Mouse (Mus musculus): ENCODE results near the gene Rxfp4. TPM values are rescaled to one million over a fixed set of nuclear protein-coding genes. Genes with fewer than 3 reads are reported as not detected.

Gene Rxfp4
- polyA plus RNA-seq, 1 experiment from 2014 or later: not detected

- 72% methylated on average over 7 of the region's 7 CpGs for WGBS
- no peaks in the 10 kb centered on the region for H3K27me3 ChIP-seq (replicated peaks; ENCODE audit: control insufficient read depth, insufficient read depth, low read length)
- no peak overlapping the region for H3K4me3 ChIP-seq (ENCODE audit: low read depth, low read length)
- no peak for DNase-seq (ENCODE audit: low spot score)
- peaks cover 49% of the 10 kb centered on the region for H3K36me3 ChIP-seq (ENCODE audit: control insufficient read depth, insufficient read depth, low read length)
- no peak for ATAC-seq
- no peaks in the 10 kb centered on the region for H3K9me3 ChIP-seq (replicated peaks; ENCODE audit: control insufficient read depth, low read length)
- no peak overlapping the region; the same call in 1 of the 2 replicates for H3K27ac ChIP-seq (ENCODE audit: low read depth, low read length)
- H3K4me2 ChIP-seq (ENCODE audit: low read length): peak overlapping the region; percentile 7; the same call in 1 of the 2 replicates
- no peak overlapping the region; the same call in 1 of the 2 replicates for H3K9ac ChIP-seq (ENCODE audit: low read length)
- peaks cover 26% of the 10 kb centered on the region for H3K4me1 ChIP-seq (ENCODE audit: control insufficient read depth, insufficient read depth, low read length)
Observed at GRCm38 (mm10) chr3:88626316-88626715, 26.6 kb downstream of the Rxfp4 start.

- 90% methylated on average over 7 of the region's 7 CpGs for WGBS
- Histone ChIP-seq H3K4me1 (ENCODE audit: control insufficient read depth, insufficient read depth, low read length) (peaks cover 26% of the 10 kb centered on the region), H3K27me3 (replicated peaks; ENCODE audit: control insufficient read depth, insufficient read depth, low read length) (no peaks in the 10 kb centered on the region), H3K27ac (ENCODE audit: low read depth, low read length) (no peak overlapping the region; the same call in 1 of the 2 replicates), H3K4me2 (ENCODE audit: low read length) (peak overlapping the region; percentile 76), H3K36me3 (ENCODE audit: control insufficient read depth, insufficient read depth, low read length) (peaks cover 41% of the 10 kb centered on the region), H3K9ac (ENCODE audit: low read length) (no peak overlapping the region; the same call in 1 of the 2 replicates), H3K9me3 (replicated peaks; ENCODE audit: control insufficient read depth, low read length) (no peaks in the 10 kb centered on the region), H3K4me3 (ENCODE audit: low read depth, low read length) (no peak overlapping the region)
- ATAC-seq: no peak
- DNase-seq (ENCODE audit: low spot score): no peak
Observed at GRCm38 (mm10) chr3:88625531-88625930, 27.4 kb downstream of the Rxfp4 start.

- peaks cover 26% of the 10 kb centered on the region for H3K4me1 ChIP-seq (ENCODE audit: control insufficient read depth, insufficient read depth, low read length)
- no peak for ATAC-seq
- H3K27me3 ChIP-seq (replicated peaks; ENCODE audit: control insufficient read depth, insufficient read depth, low read length): no peaks in the 10 kb centered on the region
- peak overlapping the region; percentile 76 for H3K4me2 ChIP-seq (ENCODE audit: low read length)
- no peak for DNase-seq (ENCODE audit: low spot score)
- no peaks in the 10 kb centered on the region for H3K9me3 ChIP-seq (replicated peaks; ENCODE audit: control insufficient read depth, low read length)
- 49% methylated on average over 2 of the region's 2 CpGs for WGBS
- H3K4me3 ChIP-seq (ENCODE audit: low read depth, low read length): peak overlapping the region; percentile 99
- peaks cover 36% of the 10 kb centered on the region for H3K36me3 ChIP-seq (ENCODE audit: control insufficient read depth, insufficient read depth, low read length)
- H3K9ac ChIP-seq (ENCODE audit: low read length): peak overlapping the region; percentile 99
- H3K27ac ChIP-seq (ENCODE audit: low read depth, low read length): peak overlapping the region; percentile 93
Observed at GRCm38 (mm10) chr3:88624951-88625350, 28.0 kb downstream of the Rxfp4 start.

GRCm38 (mm10) chr3:88624324-88624723 lies 28.6 kb downstream of the Rxfp4 start:
- 5% methylated on average over 4 of the region's 4 CpGs for WGBS
- Histone ChIP-seq H3K4me3 (ENCODE audit: low read depth, low read length) (peak overlapping the region; percentile 99), H3K36me3 (ENCODE audit: control insufficient read depth, insufficient read depth, low read length) (peaks cover 29% of the 10 kb centered on the region), H3K4me2 (ENCODE audit: low read length) (peak overlapping the region; percentile 76), H3K27me3 (replicated peaks; ENCODE audit: control insufficient read depth, insufficient read depth, low read length) (no peaks in the 10 kb centered on the region), H3K9me3 (replicated peaks; ENCODE audit: control insufficient read depth, low read length) (no peaks in the 10 kb centered on the region), H3K9ac (ENCODE audit: low read length) (peak overlapping the region; percentile 99), H3K27ac (ENCODE audit: low read depth, low read length) (peak overlapping the region; percentile 93), H3K4me1 (ENCODE audit: control insufficient read depth, insufficient read depth, low read length) (peaks cover 26% of the 10 kb centered on the region)
- peak; percentile 15; the same call in 1 of the 2 replicates for ATAC-seq
- peak; percentile 65 for DNase-seq (ENCODE audit: low spot score)

- Histone ChIP-seq H3K9me3 (replicated peaks; ENCODE audit: control insufficient read depth, low read length) (no peaks in the 10 kb centered on the region), H3K9ac (ENCODE audit: low read length) (peak overlapping the region; percentile 99), H3K4me2 (ENCODE audit: low read length) (peak overlapping the region; percentile 76), H3K27me3 (replicated peaks; ENCODE audit: control insufficient read depth, insufficient read depth, low read length) (no peaks in the 10 kb centered on the region), H3K27ac (ENCODE audit: low read depth, low read length) (peak overlapping the region; percentile 93), H3K36me3 (ENCODE audit: control insufficient read depth, insufficient read depth, low read length) (peaks cover 22% of the 10 kb centered on the region), H3K4me1 (ENCODE audit: control insufficient read depth, insufficient read depth, low read length) (peaks cover 26% of the 10 kb centered on the region), H3K4me3 (ENCODE audit: low read depth, low read length) (peak overlapping the region; percentile 99)
- ATAC-seq (peak; percentile 19), DNase-seq (ENCODE audit: low spot score) (peak; percentile 52)
- WGBS: under 1% methylated on average over 15 of the region's 15 CpGs
Observed at GRCm38 (mm10) chr3:88623346-88624135, 29.4 kb downstream of the Rxfp4 start.

- Histone ChIP-seq H3K27me3 (replicated peaks; ENCODE audit: control insufficient read depth, insufficient read depth, low read length) (no peaks in the 10 kb centered on the region), H3K27ac (ENCODE audit: low read depth, low read length) (peak overlapping the region; percentile 93), H3K4me1 (ENCODE audit: control insufficient read depth, insufficient read depth, low read length) (peaks cover 26% of the 10 kb centered on the region), H3K4me3 (ENCODE audit: low read depth, low read length) (peak overlapping the region; percentile 99), H3K9me3 (replicated peaks; ENCODE audit: control insufficient read depth, low read length) (no peaks in the 10 kb centered on the region), H3K4me2 (ENCODE audit: low read length) (peak overlapping the region; percentile 76), H3K9ac (ENCODE audit: low read length) (peak overlapping the region; percentile 99), H3K36me3 (ENCODE audit: control insufficient read depth, insufficient read depth, low read length) (peaks cover 19% of the 10 kb centered on the region)
- DNase-seq (ENCODE audit: low spot score) (peak; percentile 71), ATAC-seq (peak; percentile 66)
- 0% methylated on average over 6 of the region's 6 CpGs for WGBS
Observed at GRCm38 (mm10) chr3:88622941-88623345, 30.0 kb downstream of the Rxfp4 start.

GRCm38 (mm10) chr3:88622113-88622940 lies 30.6 kb downstream of the Rxfp4 start:
- Histone ChIP-seq H3K9me3 (replicated peaks; ENCODE audit: control insufficient read depth, low read length) (no peaks in the 10 kb centered on the region), H3K4me2 (ENCODE audit: low read length) (peak overlapping the region; percentile 76), H3K4me3 (ENCODE audit: low read depth, low read length) (peak overlapping the region; percentile 99), H3K9ac (ENCODE audit: low read length) (peak overlapping the region; percentile 99), H3K27me3 (replicated peaks; ENCODE audit: control insufficient read depth, insufficient read depth, low read length) (no peaks in the 10 kb centered on the region), H3K4me1 (ENCODE audit: control insufficient read depth, insufficient read depth, low read length) (peaks cover 26% of the 10 kb centered on the region), H3K27ac (ENCODE audit: low read depth, low read length) (peak overlapping the region; percentile 93), H3K36me3 (ENCODE audit: control insufficient read depth, insufficient read depth, low read length) (peaks cover 15% of the 10 kb centered on the region; the same call in 1 of the 2 replicates)
- ATAC-seq (peak; percentile 49), DNase-seq (ENCODE audit: low spot score) (peak; percentile 76)
- under 1% methylated on average over 24 of the region's 24 CpGs for WGBS

GRCm38 (mm10) chr3:88621537-88622112 lies 31.3 kb downstream of the Rxfp4 start:
- Histone ChIP-seq H3K27me3 (replicated peaks; ENCODE audit: control insufficient read depth, insufficient read depth, low read length) (no peaks in the 10 kb centered on the region), H3K4me2 (ENCODE audit: low read length) (peak overlapping the region; percentile 76), H3K9me3 (replicated peaks; ENCODE audit: control insufficient read depth, low read length) (no peaks in the 10 kb centered on the region), H3K4me1 (ENCODE audit: control insufficient read depth, insufficient read depth, low read length) (peaks cover 21% of the 10 kb centered on the region), H3K27ac (ENCODE audit: low read depth, low read length) (peak overlapping the region; percentile 93), H3K9ac (ENCODE audit: low read length) (peak overlapping the region; percentile 99), H3K4me3 (ENCODE audit: low read depth, low read length) (peak overlapping the region; percentile 99), H3K36me3 (ENCODE audit: control insufficient read depth, insufficient read depth, low read length) (peaks cover 15% of the 10 kb centered on the region; the same call in 1 of the 2 replicates)
- peak; percentile 11; the same call in 1 of the 2 replicates for ATAC-seq
- under 1% methylated on average over 22 of the region's 36 CpGs for WGBS
- peak; percentile 57 for DNase-seq (ENCODE audit: low spot score)

Data from forebrain, embryonic 14.5 days (tissue).